Mouse (Mus musculus): ENCODE results near the gene Lrp5.

DNA sequence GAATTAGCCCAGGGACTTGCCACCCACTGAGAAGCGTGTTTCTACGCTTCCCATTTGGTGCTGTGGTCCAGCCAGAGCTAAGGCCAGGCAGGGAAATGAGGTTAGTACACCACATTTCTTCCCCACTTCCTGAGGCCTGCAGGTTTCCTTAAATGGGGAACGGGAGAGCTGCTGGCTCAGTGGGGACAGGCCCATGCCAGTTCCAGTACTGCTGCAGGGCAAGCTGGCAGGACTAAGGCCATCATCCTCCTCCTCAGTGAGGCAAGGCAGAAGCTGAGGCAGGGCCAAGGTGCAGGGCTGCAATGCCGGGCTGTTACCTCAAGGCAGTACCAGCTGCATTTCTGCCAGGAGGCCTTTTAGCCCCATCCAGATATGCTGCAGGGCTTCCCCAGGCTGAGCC is 32.9 kb downstream of the Lrp5 start:
- TF ChIP-seq EP300 (IDR thresholded peaks at IDR 0.05; ENCODE audit: insufficient read depth, low read depth, low read length) (no peak), POLR2A (IDR thresholded peaks at IDR 0.05; ENCODE audit: insufficient read depth, low read length) (no peak)

Measured in ES-Bruce4 (cell line).